Mouse (Mus musculus) neutrophil, adult 65 days (primary cell): Measurements from ENCODE around the gene Adam11. TPM values are rescaled to one million over a fixed set of nuclear protein-coding genes. Genes with fewer than 3 reads are reported as not detected.

Source experiments
- total RNA-seq: library from RNA; stranded (reverse); gene quantifications from 2 replicates; pipeline ENCODE4 v1.2.4, GENCODE M21; 2023

Adam11 gene
- total RNA-seq: 0.45 and 1.1 TPM in 2 replicates

GRCm38 (mm10) chr11:102761309-102762210, at the start of gene Adam11:
TSS of gene Adam11 (plus strand) at chr11:102761439.

GRCm38 (mm10) chr11:102819021-102819782, 58.0 kb downstream of the Adam11 start, which contains the start of gene Gjc1:
TSS of gene Gjc1 (minus strand) at chr11:102819700.

Other genes starting within 250 kb of the Adam11 start
- gene Gpatch8, start 205.0 kb upstream of the Adam11 start, total RNA-seq: 28.0 and 36.0 TPM in 2 replicates
- gene Gm11627, start 182.0 kb upstream of the Adam11 start, total RNA-seq: not detected in 2 replicates
- not detected in 2 replicates for gene Fzd2, start 157.0 kb upstream of the Adam11 start, total RNA-seq
- not detected in 2 replicates for gene Meioc, start 97.7 kb upstream of the Adam11 start, total RNA-seq
- gene Ccdc43, start 63.7 kb upstream of the Adam11 start, total RNA-seq: 9.4 and 13.0 TPM in 2 replicates
- not detected in 2 replicates for gene Gjc1, start 58.3 kb downstream of the Adam11 start, total RNA-seq
- gene Higd1b, start 74.4 kb downstream of the Adam11 start, total RNA-seq: not detected in 2 replicates
- 55.5 and 65.6 TPM in 2 replicates for gene Eftud2, start 119.5 kb downstream of the Adam11 start, total RNA-seq
- gene Ccdc103, start 119.8 kb downstream of the Adam11 start, total RNA-seq: not detected in 2 replicates
- gene Fam187a, start 123.7 kb downstream of the Adam11 start, total RNA-seq: not detected in 2 replicates
- 1.9 TPM in 1 of 2 replicates, not detected in the other for gene Gfap, start 139.5 kb downstream of the Adam11 start, total RNA-seq
- gene Kif18b, start 163.7 kb downstream of the Adam11 start, total RNA-seq: 28.4 and 29.3 TPM in 2 replicates
- gene C1ql1, start 185.2 kb downstream of the Adam11 start, total RNA-seq: not detected in 2 replicates